Mouse (Mus musculus) stomach, postnatal 0 days (tissue): Measurements from ENCODE around the gene Lpp.

ENCODE experiments used
- CTCF ChIP-seq: IDR thresholded peaks from 2 replicates; pipeline ENCODE4 v1.5.1; 2016; ENCODE audit warnings: antibody characterized with exemption, low read depth, mild to moderate bottlenecking, moderate library complexity
- EP300 ChIP-seq: optimal IDR thresholded peaks from 2 replicates; pipeline ENCODE3; 2016; ENCODE audit warnings: antibody characterized with exemption

GRCm38 (mm10) chr16:24695062-24695461 is 301.8 kb downstream of the Lpp start:
- TF ChIP-seq CTCF (no peak), EP300 (no peak)
